In genomic region chr17:87085726-87086125, GRCm38 (mm10) we compare ENCODE assay signal across 8 mouse cellular contexts.
"Had no signal": no experiment of that assay in that cellular context is flagged by ENCODE, and none has a peak within 500 bp of the region (broad histone marks: within the 10 kb centered on the region; RNA-seq: fewer than 3 reads in every experiment).

No protein-coding gene starts in this region.

- DNase-seq: kidney, postnatal 25 days; lung, embryonic 14.5 days; lung, postnatal 10 days; lung, postnatal 4 days; midbrain, embryonic 14.5 days; spleen, adult 18-20 months; thymus, adult 18-20 months; thymus, postnatal 14 days had no signal
